Mouse (Mus musculus) olfactory bulb, adult 2 months (tissue): Measurements from ENCODE around the gene Mrps10. TPM values are rescaled to one million over a fixed set of nuclear protein-coding genes. Genes with fewer than 3 reads are reported as not detected.
A peak's percentile ranks its signal among the peaks of the same experiment; 100 is the strongest.

Source experiments
- H3K27ac ChIP-seq: fragments of 200-500 bp; 2 replicates; pipeline ENCODE4 v1.5.1; 2012; ENCODE audit warnings: low read depth, low read length; ENCODE audit not compliant: insufficient read depth
- H3K4me1 ChIP-seq: fragments of 200-500 bp; 2 replicates; pipeline ENCODE4 v1.6.1; 2012; ENCODE audit warnings: low read length; ENCODE audit not compliant: control insufficient read depth, insufficient read depth
- H3K4me3 ChIP-seq: fragments of 200-500 bp; 2 replicates; pipeline ENCODE4 v1.5.1; 2012; ENCODE audit warnings: mild to moderate bottlenecking, low read depth, low read length, moderate library complexity; ENCODE audit not compliant: insufficient read depth
- CTCF ChIP-seq: fragments of 200-500 bp; IDR thresholded peaks from 2 replicates; pipeline ENCODE4 v1.5.1; 2012; ENCODE audit warnings: low read depth, mild to moderate bottlenecking, low read length, moderate library complexity; ENCODE audit not compliant: insufficient read depth
- POLR2A ChIP-seq: fragments of 200-500 bp; IDR thresholded peaks from 2 replicates; pipeline ENCODE4 v1.6.1; 2012; ENCODE audit warnings: mild to moderate bottlenecking, low read depth, low read length, moderate library complexity; ENCODE audit not compliant: insufficient read depth
- WGBS: fragments of 180-500 bp; shearing (Covaris S2); methylation state at CpG from one replicate; pipeline ENCODE4 v1.1.7; 2018; 5-methylcytosine and 5-hydroxymethylcytosine counted together
- polyA plus RNA-seq: library from polyadenylated mRNA; stranded (reverse); fragments of >200 nt; gene quantifications from 2 replicates; pipeline ENCODE4 v1.2.4, GENCODE M21; 2012; ENCODE audit warnings: low replicate concordance; ENCODE audit not compliant: missing spikeins, insufficient read depth, insufficient read length

Mrps10 gene
- polyA plus RNA-seq, 1 experiment = not detected

- TF ChIP-seq POLR2A = no peak
- no peak for TF ChIP-seq CTCF
- H3K27ac ChIP-seq = no peak overlapping the region
- H3K4me1 ChIP-seq = peaks cover 8% of the 10 kb centered on the region
- WGBS = 86% methylated on average over 6 of the region's 6 CpGs
- no peak overlapping the region for H3K4me3 ChIP-seq
Observed at GRCm38 (mm10) chr17:47373991-47374390, 5.3 kb downstream of the Mrps10 start.

GRCm38 (mm10) chr17:47376779-47377280, 8.1 kb downstream of the Mrps10 start:
- WGBS = 84% methylated on average over 6 of the region's 6 CpGs
- Histone ChIP-seq H3K27ac (no peak overlapping the region), H3K4me1 (no peaks in the 10 kb centered on the region)

GRCm38 (mm10) chr17:47378133-47378532, 9.4 kb downstream of the Mrps10 start:
- WGBS = 82% methylated on average over 15 of the region's 15 CpGs
- H3K4me3 ChIP-seq = no peak overlapping the region
- no peaks in the 10 kb centered on the region for H3K4me1 ChIP-seq
- no peak for TF ChIP-seq CTCF
- no peak for TF ChIP-seq POLR2A
- no peak overlapping the region for H3K27ac ChIP-seq

More at GRCm38 (mm10) chr17:47376779-47377280, 8.1 kb downstream of the Mrps10 start:
- no peak for TF ChIP-seq POLR2A
- no peak for TF ChIP-seq CTCF
- no peak overlapping the region for H3K4me3 ChIP-seq

GRCm38 (mm10) chr17:47381917-47382316, 13.2 kb downstream of the Mrps10 start:
- no peaks in the 10 kb centered on the region for H3K4me1 ChIP-seq
- TF ChIP-seq POLR2A (no peak), CTCF (no peak)
- H3K27ac ChIP-seq = no peak overlapping the region
- H3K4me3 ChIP-seq = no peak overlapping the region
- 51% methylated on average over 11 of the region's 11 CpGs for WGBS

- H3K4me3 ChIP-seq = no peak overlapping the region
- 83% methylated on average over 4 of the region's 4 CpGs for WGBS
- TF ChIP-seq POLR2A (no peak), CTCF (no peak)
- H3K4me1 ChIP-seq = no peaks in the 10 kb centered on the region
- no peak overlapping the region for H3K27ac ChIP-seq
Observed at GRCm38 (mm10) chr17:47383266-47383665, 14.6 kb downstream of the Mrps10 start.

GRCm38 (mm10) chr17:47384064-47384463, 15.4 kb downstream of the Mrps10 start:
- TF ChIP-seq POLR2A (no peak), CTCF (no peak)
- no peaks in the 10 kb centered on the region for H3K4me1 ChIP-seq
- H3K4me3 ChIP-seq = no peak overlapping the region
- H3K27ac ChIP-seq = no peak overlapping the region
- WGBS = 85% methylated on average over 3 of the region's 3 CpGs

- TF ChIP-seq POLR2A (no peak), CTCF (no peak)
- Histone ChIP-seq H3K4me1 (no peaks in the 10 kb centered on the region), H3K4me3 (no peak within 1 kb of the TSS), H3K27ac (no peak within 1 kb of the TSS)
- WGBS = 47% methylated on average over 10 of the region's 10 CpGs
Observed at GRCm38 (mm10) chr17:47385145-47385544, 16.5 kb downstream of the Mrps10 start, which contains the start of gene Guca1b. Gene Guca1b, plus strand, starts transcription at chr17:47385393.

- H3K4me1 ChIP-seq = no peaks in the 10 kb centered on the region
- 60% methylated on average over 4 of the region's 4 CpGs for WGBS
- no peak overlapping the region for H3K4me3 ChIP-seq
- no peak overlapping the region for H3K27ac ChIP-seq
- TF ChIP-seq POLR2A = no peak
- TF ChIP-seq CTCF = peak; percentile 55; the same call in 1 of the 2 replicates
Observed at GRCm38 (mm10) chr17:47386649-47387048, 18.0 kb downstream of the Mrps10 start.

GRCm38 (mm10) chr17:47394223-47394869, 25.7 kb downstream of the Mrps10 start:
- Histone ChIP-seq H3K4me3 (no peak overlapping the region), H3K4me1 (peaks cover 12% of the 10 kb centered on the region; the same call in 1 of the 2 replicates), H3K27ac (no peak overlapping the region)
- TF ChIP-seq POLR2A (no peak), CTCF (no peak)
- 20% methylated on average over 24 of the region's 24 CpGs for WGBS
